Mouse (Mus musculus) midbrain, embryonic 16.5 days (tissue): ENCODE data around the gene Psd4. TPM values are rescaled to one million over a fixed set of nuclear protein-coding genes. Genes with fewer than 3 reads are reported as not detected.

Experiments
- ATAC-seq: fragments of 200-750 bp; cut with Nextera tagmentation; 2 replicates; pipeline ENCODE4 v1.8.0; 2017; ENCODE audit warnings: moderate TSS enrichment
- H3K27ac ChIP-seq: fragments of 300-500 bp; sonication (generic); 2 replicates; pipeline ENCODE4 v1.5.1; 2014; ENCODE audit warnings: mild to moderate bottlenecking, low read length, mixed read lengths
- H3K27me3 ChIP-seq: fragments of 300-500 bp; sonication (generic); 2 replicates; pipeline ENCODE4 v1.6.1; 2014; ENCODE audit warnings: low read depth, low read length, mixed read lengths; ENCODE audit not compliant: control insufficient read depth, insufficient read depth
- H3K36me3 ChIP-seq: fragments of 300-500 bp; sonication (generic); 2 replicates; pipeline ENCODE4 v1.6.1; 2014; ENCODE audit warnings: mild to moderate bottlenecking, low read length, moderate library complexity, mixed read lengths; ENCODE audit not compliant: control insufficient read depth, insufficient read depth
- H3K4me1 ChIP-seq: fragments of 300-500 bp; sonication (generic); 2 replicates; pipeline ENCODE4 v1.6.1; 2014; ENCODE audit warnings: mild to moderate bottlenecking, low read length, mixed read lengths; ENCODE audit not compliant: control insufficient read depth, insufficient read depth
- H3K4me2 ChIP-seq: fragments of 300-500 bp; sonication (generic); 2 replicates; pipeline ENCODE4 v1.6.1; 2014; ENCODE audit warnings: mild to moderate bottlenecking, low read length, mixed read lengths
- H3K4me3 ChIP-seq: fragments of 300-500 bp; sonication (generic); 2 replicates; pipeline ENCODE4 v1.5.1; 2014; ENCODE audit warnings: low read depth, mild to moderate bottlenecking, low read length, moderate library complexity, mixed read lengths
- H3K9ac ChIP-seq: fragments of 300-500 bp; sonication (generic); 2 replicates; pipeline ENCODE4 v1.6.1; 2014; ENCODE audit warnings: low read depth, low read length, mixed read lengths
- H3K9me3 ChIP-seq: fragments of 300-500 bp; sonication (generic); replicated peaks from 2 replicates; pipeline ENCODE4 v1.6.1; 2014; ENCODE audit warnings: mild to moderate bottlenecking, low read length, mixed read lengths; ENCODE audit not compliant: control insufficient read depth, poor library complexity, severe bottlenecking
- WGBS: fragments of 180-500 bp; shearing (Covaris S2); extraction: QIAGEN DNeasy Blood & Tissue Kit; methylation state at CpG from one replicate; pipeline ENCODE4 v1.1.7; 2014; 5-methylcytosine and 5-hydroxymethylcytosine counted together
- polyA plus RNA-seq: library from polyadenylated mRNA; unstranded; fragments of >200 nt; fragmentation: Nextera tagmentation; extraction: Ambion mirVana; gene quantifications from 2 replicates; pipeline ENCODE4 v1.2.1, GENCODE M21; 2015

Gene Psd4
- polyA plus RNA-seq, 1 experiment from 2014 or later, result 0.36 TPM

DNA sequence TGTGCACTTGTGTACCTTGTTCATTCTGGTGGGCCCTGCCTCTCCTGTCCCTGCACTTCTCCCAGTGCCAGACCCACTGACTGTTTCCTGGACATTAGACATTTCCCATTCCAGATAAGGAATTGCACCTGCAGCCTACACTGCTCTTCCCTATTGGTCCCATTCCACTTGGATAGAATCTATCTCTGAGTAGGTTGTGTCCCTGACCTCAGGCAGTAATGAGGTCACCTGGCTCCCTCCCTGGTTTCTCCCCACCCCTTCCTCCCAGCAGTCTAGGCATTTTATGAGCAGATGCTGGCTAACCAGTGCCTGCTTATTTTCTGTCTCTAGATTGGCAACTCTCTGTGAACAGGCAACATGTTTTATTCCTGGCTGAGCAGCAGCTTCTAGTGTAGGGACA is 17.0 kb downstream of the Psd4 start:
- Histone ChIP-seq H3K4me2 (no peak overlapping the region), H3K27ac (no peak overlapping the region)

DNA sequence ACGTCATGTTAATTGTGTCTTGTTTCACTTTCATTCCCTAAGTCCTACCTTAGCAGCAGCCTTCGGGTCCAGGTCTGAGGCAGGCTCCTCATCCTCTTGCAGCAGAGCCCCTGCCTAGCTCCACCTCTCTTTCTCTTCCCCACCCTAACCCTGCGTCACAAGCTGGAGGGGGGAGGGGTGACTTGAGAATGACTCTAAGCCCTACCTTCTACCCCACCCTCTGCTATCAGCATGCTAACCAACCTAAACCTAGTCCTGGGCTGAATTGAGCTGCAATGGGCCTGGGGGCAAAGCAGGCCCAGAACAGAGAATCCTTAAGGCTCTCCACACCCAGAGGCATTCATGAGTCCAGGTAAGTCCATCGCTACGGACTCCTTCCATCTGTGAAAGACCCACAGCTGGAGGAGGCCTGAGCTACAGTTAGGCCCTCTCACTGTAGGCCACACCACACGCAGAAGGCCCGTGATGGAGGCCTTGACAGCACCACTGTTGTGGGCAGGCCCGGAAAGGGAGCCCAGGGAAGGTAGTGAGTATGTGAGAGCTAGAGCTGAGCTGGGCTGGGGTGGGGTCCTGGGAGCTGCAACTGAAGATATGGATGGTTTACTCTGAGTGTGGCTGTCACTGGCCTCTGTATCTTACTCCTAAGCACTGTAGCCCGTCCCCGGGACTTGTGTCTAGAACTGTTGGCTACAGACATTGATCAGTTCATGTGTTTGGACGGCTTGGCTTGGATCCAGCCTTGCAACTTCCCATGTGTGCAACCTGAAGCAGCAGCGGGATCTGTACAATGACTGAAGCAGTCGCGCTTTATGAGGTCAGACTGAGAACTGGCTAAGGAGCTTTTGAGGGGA is 18.0 kb downstream of the Psd4 start:
- H3K4me1 ChIP-seq, result no peaks in the 10 kb centered on the region
- no peak overlapping the region for H3K4me2 ChIP-seq
- no peaks in the 10 kb centered on the region for H3K9me3 ChIP-seq
- ATAC-seq, result no peak
- H3K27me3 ChIP-seq, result no peaks in the 10 kb centered on the region
- no peak overlapping the region for H3K27ac ChIP-seq
- no peak overlapping the region for H3K9ac ChIP-seq
- H3K4me3 ChIP-seq, result no peak overlapping the region
- no peaks in the 10 kb centered on the region for H3K36me3 ChIP-seq
- 83% methylated on average over 14 of the region's 14 CpGs for WGBS

More for the DNA sequence above, 17.0 kb downstream of the Psd4 start:
- Histone ChIP-seq H3K9me3 (no peaks in the 10 kb centered on the region), H3K36me3 (no peaks in the 10 kb centered on the region), H3K4me1 (no peaks in the 10 kb centered on the region), H3K27me3 (no peaks in the 10 kb centered on the region), H3K4me3 (no peak overlapping the region), H3K9ac (no peak overlapping the region)
- ATAC-seq, result no peak

DNA sequence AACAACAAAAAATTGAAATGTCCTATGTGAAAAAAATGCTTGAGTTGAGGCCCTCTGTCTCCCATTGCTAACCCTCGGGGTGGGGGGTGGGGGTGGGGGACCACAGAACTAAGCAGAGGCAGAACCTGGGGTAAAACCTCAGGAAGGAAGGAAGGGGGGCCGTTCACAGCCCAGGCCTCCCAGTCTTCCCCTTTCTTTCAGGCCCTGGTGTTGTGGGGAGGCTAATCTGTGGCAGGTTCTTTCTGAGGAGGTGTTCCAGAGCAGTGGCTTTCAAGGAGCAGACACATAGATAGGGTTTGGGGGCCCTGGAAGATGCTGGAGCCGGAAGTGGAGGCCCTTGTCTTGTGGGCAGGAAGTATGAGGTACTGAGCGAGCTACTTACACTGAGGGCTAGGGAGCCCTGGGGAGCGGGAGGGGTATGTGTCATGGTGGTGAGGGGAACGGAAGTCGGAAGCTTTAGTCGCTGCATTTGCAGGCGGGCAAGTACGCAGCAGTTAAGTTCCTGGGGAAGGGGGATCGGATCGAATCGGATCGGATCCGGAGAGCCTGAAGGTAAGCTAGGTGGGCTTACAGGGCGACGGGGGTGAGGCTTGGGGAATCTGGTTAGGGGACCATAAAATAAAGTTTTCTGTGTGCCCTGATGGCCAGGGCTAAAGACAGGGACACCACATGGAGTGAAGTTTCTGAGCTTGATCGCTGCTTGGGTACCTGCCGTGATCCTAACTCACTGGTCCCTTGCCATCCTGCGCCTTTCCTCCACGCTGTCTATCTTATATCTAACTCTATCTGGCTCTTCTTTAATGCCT is 19.0 kb downstream of the Psd4 start:
- no peak for ATAC-seq
- H3K9me3 ChIP-seq, result no peaks in the 10 kb centered on the region
- WGBS, result 86% methylated on average over 21 of the region's 21 CpGs
- no peaks in the 10 kb centered on the region for H3K4me1 ChIP-seq
- H3K9ac ChIP-seq, result no peak overlapping the region
- no peak overlapping the region for H3K4me3 ChIP-seq
- no peaks in the 10 kb centered on the region for H3K36me3 ChIP-seq
- H3K27me3 ChIP-seq, result no peaks in the 10 kb centered on the region
- no peak overlapping the region for H3K27ac ChIP-seq
- no peak overlapping the region for H3K4me2 ChIP-seq

DNA sequence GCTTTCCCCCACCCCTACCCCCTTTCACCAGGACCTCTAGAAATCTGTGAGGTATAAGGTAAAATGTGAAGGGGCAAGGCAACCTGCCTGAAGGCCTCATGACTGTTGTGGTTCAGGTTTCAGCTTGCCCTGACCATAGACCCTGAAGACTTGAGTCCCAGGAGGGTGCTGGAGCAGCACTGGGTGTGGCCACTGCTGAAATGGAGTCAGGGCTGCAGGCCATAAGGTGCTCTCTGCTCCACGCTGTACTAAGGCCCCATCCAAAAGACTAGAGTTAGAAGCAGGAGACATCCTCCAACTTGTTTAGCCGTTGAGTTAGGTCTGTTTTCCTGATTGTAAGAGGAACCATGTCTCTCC is 19.6 kb downstream of the Psd4 start:
- Histone ChIP-seq H3K4me3 (no peak overlapping the region), H3K9me3 (no peaks in the 10 kb centered on the region), H3K27ac (no peak overlapping the region), H3K4me2 (no peak overlapping the region), H3K9ac (no peak overlapping the region), H3K4me1 (no peaks in the 10 kb centered on the region), H3K27me3 (no peaks in the 10 kb centered on the region), H3K36me3 (no peaks in the 10 kb centered on the region)
- no peak for ATAC-seq
- 78% methylated on average over 2 of the region's 2 CpGs for WGBS

DNA sequence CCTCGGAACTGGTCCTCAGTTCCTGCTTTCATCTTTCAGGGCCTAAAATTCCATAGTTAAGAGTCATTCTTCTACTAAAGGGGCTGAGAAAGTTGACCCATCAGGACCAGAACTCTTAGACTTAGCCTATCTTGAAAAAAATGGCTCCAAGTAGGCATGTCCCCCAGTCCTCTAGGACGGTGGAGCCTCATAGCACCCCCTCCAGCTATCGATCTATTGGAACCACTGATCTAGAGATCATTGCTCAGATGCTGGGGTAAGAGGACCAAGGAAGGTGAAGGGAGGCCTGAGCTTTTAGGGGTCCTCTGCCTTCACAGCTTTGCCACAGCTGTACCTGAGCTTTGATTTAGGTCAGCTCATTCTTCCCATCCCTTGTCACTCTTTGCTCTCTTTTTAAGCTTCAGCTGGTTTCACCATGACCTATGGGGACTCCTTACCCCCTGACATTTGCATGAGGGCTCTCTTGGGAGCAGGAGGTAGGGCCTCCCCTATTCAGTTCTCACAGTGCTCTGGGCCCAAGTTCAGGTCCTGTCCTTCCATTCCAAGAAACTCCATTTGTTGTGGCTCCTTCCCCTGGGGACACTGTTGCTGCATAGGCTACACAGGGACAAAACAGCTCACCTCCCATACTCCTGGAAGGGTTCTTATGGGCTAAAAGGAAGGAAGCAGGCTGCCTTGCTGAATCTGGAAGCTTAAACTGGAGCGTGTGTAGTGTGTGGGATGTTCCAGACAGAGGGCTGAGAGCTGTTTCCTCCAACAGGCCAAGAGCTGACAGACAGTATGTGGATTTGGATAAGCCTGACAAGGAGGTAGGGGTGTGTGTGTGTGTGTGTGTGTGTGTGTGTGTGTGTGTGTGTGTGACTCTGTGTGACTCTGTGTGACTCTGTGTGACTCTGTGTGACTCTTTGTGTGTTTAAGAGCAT is 20.2 kb downstream of the Psd4 start:
- H3K9me3 ChIP-seq, result no peaks in the 10 kb centered on the region
- H3K4me1 ChIP-seq, result no peaks in the 10 kb centered on the region
- H3K9ac ChIP-seq, result no peak overlapping the region
- ATAC-seq, result no peak
- whole genome bisulfite sequencing, result 92% methylated on average over 4 of the region's 4 CpGs
- no peak overlapping the region for H3K4me3 ChIP-seq
- no peak overlapping the region for H3K27ac ChIP-seq
- no peak overlapping the region for H3K4me2 ChIP-seq
- H3K27me3 ChIP-seq, result no peaks in the 10 kb centered on the region
- no peaks in the 10 kb centered on the region for H3K36me3 ChIP-seq

DNA sequence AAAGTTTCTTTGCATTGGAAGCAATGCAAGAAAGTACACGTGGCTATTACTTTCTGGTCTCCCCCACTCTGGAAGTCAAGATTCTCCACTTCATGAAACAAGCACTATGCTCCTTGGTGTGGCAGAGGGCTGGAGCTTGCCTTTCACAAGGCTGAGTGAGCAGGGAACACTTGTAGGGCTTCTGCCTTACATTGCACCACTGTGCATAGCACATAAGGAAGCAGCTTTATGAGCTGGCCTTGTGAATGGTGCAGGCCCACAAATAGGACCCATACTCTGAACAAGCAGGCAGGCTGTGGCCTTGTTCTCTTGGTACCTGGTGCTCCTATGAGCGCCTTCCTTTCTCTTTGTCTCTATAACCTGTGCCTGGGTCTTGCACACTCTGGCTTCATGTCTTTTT is 25.9 kb downstream of the Psd4 start:
- H3K9ac ChIP-seq, result no peak overlapping the region
- no peaks in the 10 kb centered on the region for H3K9me3 ChIP-seq
- H3K27ac ChIP-seq, result no peak overlapping the region
- no peaks in the 10 kb centered on the region for H3K27me3 ChIP-seq
- no peak overlapping the region for H3K4me3 ChIP-seq
- WGBS, result 88% methylated on average over 2 of the region's 2 CpGs
- ATAC-seq, result no peak
- no peaks in the 10 kb centered on the region for H3K4me1 ChIP-seq
- no peaks in the 10 kb centered on the region for H3K36me3 ChIP-seq
- no peak overlapping the region for H3K4me2 ChIP-seq

DNA sequence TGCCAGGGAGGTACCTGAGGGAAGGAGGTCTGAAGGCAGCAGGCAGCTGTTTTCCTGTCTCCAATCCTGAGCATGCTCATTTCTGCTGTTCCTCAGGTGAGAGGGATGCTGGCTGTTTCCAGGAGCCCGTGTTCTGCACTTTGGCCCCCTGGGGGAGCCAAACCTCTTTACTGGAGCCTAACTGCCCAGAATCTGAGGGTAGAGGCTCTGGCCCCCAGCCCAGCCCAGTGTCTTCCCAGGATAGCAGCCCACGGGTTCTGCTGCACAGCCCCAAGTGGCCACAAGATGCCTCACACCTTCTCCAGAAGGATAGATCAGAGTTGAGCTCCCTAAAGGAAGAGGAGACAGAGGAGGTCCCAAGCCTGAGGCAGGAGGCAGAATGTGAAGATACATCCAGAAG is 29.7 kb downstream of the Psd4 start:
- 30% methylated on average over 2 of the region's 2 CpGs for WGBS
- no peaks in the 10 kb centered on the region for H3K36me3 ChIP-seq
- no peaks in the 10 kb centered on the region for H3K4me1 ChIP-seq
- no peak overlapping the region for H3K27ac ChIP-seq
- no peak overlapping the region for H3K9ac ChIP-seq
- H3K9me3 ChIP-seq, result no peaks in the 10 kb centered on the region
- H3K4me2 ChIP-seq, result no peak overlapping the region
- H3K27me3 ChIP-seq, result no peaks in the 10 kb centered on the region
- no peak overlapping the region for H3K4me3 ChIP-seq
- no peak for ATAC-seq

DNA sequence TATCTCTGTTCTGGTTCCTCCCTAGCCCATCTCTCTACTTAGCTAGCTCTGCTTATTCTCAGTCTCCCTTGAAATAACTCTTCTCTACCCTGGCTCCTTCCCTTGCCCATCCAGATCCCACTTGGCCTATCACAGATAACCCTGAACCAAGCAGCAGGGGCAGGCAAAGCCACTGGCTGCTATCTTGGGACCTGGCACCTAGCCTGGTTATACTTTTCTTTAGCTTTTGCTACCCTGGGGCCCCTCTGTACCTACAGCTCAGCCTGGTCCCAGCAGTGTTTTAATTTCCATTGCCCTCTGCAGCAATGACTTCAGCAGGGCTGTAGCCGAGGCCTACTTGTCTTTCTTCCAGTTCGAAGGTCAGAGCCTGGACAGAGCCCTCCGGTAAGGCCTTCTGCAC is 33.3 kb downstream of the Psd4 start:
- no peaks in the 10 kb centered on the region; the same call in 1 of the 2 replicates for H3K27me3 ChIP-seq
- WGBS, result 83% methylated on average over 3 of the region's 3 CpGs

More for the DNA sequence above, 33.3 kb downstream of the Psd4 start:
- H3K9ac ChIP-seq, result no peak overlapping the region
- H3K27ac ChIP-seq, result no peak overlapping the region
- no peaks in the 10 kb centered on the region for H3K36me3 ChIP-seq
- H3K9me3 ChIP-seq, result no peaks in the 10 kb centered on the region
- H3K4me3 ChIP-seq, result no peak overlapping the region
- no peak overlapping the region for H3K4me2 ChIP-seq
- peaks cover 5% of the 10 kb centered on the region for H3K4me1 ChIP-seq
- ATAC-seq, result no peak
